8 mouse cellular contexts compared by ENCODE assay signal in the genomic region with DNA sequence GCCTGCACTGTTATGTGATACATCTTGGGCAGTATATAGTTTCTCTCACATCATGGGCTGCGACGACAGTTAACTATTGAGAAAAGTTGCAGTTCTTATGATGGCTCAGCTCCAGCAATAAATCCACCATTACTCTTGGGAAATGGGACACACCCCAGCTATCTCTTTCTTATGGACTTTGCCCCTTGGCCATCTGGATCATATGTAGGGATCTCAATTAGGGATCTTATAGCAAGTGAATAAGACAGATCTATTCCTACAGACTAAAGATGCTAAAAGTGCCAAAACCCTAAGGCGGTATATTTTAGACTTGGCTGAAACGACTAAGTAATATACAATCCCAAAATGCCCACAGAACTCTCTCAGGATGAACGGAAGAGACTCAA. TPM values are rescaled to one million over a fixed set of nuclear protein-coding genes. Genes with fewer than 3 reads are reported as not detected.
DNase-seq lines count a peak whose midpoint lies in the region; ATAC-seq and TF ChIP-seq lines count a peak whose summit lies in the region.

No protein-coding gene starts in this region.

- 5% methylated on average over 5 of the region's 5 CpGs for WGBS in cerebellum, adult 2 months
- WGBS in intestine, postnatal 0 days, result 17% methylated on average over 5 of the region's 5 CpGs
- 16% methylated on average over 5 of the region's 5 CpGs for WGBS in neural tube, embryonic 11.5 days

- no peak for TF ChIP-seq POLR2A in cerebellum, adult 2 months (IDR thresholded peaks at IDR 0.05; ENCODE audit: borderline replicate concordance, insufficient read depth, low read length)

- peak overlapping the region; percentile 60 for H3K4me2 ChIP-seq in intestine, postnatal 0 days (replicated peaks; ENCODE audit: low read depth)
- H3K4me2 ChIP-seq in neural tube, embryonic 11.5 days (ENCODE audit: low read depth), result peak overlapping the region; percentile 43

- TF ChIP-seq CTCF in cerebellum, adult 2 months (IDR thresholded peaks at IDR 0.05; ENCODE audit: borderline replicate concordance, insufficient read depth, low read depth, low read length), result no peak
- TF ChIP-seq CTCF in intestine, postnatal 0 days (IDR thresholded peaks at IDR 0.05; ENCODE audit: low read depth), result no peak

- DNase-seq in cerebellum, adult 2 months, result no peak
- DNase-seq in cerebellum, postnatal 25 days, result no peak
- DNase-seq in retina, embryonic 14.5 days (ENCODE audit: low spot score), result peak; percentile 11
- DNase-seq in retina, postnatal 1 day, result no peak
- DNase-seq in neural tube, embryonic 11.5 days (ENCODE audit: low spot score), result no peak
- no peak for DNase-seq in embryo, embryonic 10 days (ENCODE audit: low spot score)
- no peak for DNase-seq in adipocyte (ENCODE audit: low spot score)

- no peak overlapping the region for H3K27ac ChIP-seq in cerebellum, adult 2 months (ENCODE audit: insufficient read depth, low read length)
- no peak overlapping the region for H3K27ac ChIP-seq in intestine, postnatal 0 days (ENCODE audit: low read depth, low read length)
- H3K27ac ChIP-seq in neural tube, embryonic 11.5 days (ENCODE audit: low read depth, low read length), result no peak overlapping the region

- peak; percentile 85 for ATAC-seq in intestine, postnatal 0 days
- ATAC-seq in neural tube, embryonic 11.5 days (ENCODE audit: insufficient read depth, low FRiP score, low TSS enrichment), result peak; percentile 16; the same call in 1 of the 2 replicates

- H3K4me3 ChIP-seq in cerebellum, adult 2 months (replicated peaks; ENCODE audit: insufficient read depth, low read depth, low read length), result peak overlapping the region; percentile 91
- peak overlapping the region; percentile 54 for H3K4me3 ChIP-seq in intestine, postnatal 0 days (ENCODE audit: low read depth, low read length)
- H3K4me3 ChIP-seq in neural tube, embryonic 11.5 days (ENCODE audit: low read depth, low read length), result peak overlapping the region; percentile 22

- H3K36me3 ChIP-seq in intestine, postnatal 0 days (ENCODE audit: control insufficient read depth, insufficient read depth), result no peaks in the 10 kb centered on the region
- H3K36me3 ChIP-seq in neural tube, embryonic 11.5 days (ENCODE audit: control insufficient read depth, insufficient read depth, low read length), result no peaks in the 10 kb centered on the region

- no peaks in the 10 kb centered on the region for H3K4me1 ChIP-seq in cerebellum, adult 2 months (ENCODE audit: control insufficient read depth, insufficient read depth, low read length)
- H3K4me1 ChIP-seq in intestine, postnatal 0 days (replicated peaks; ENCODE audit: control insufficient read depth, insufficient read depth, low read length), result no peaks in the 10 kb centered on the region
- no peaks in the 10 kb centered on the region for H3K4me1 ChIP-seq in neural tube, embryonic 11.5 days (ENCODE audit: control insufficient read depth, insufficient read depth, low read length)

- H3K9me3 ChIP-seq in intestine, postnatal 0 days (ENCODE audit: control insufficient read depth), result no peaks in the 10 kb centered on the region
- H3K9me3 ChIP-seq in neural tube, embryonic 11.5 days (ENCODE audit: control insufficient read depth, low read length), result no peaks in the 10 kb centered on the region

- H3K9ac ChIP-seq in intestine, postnatal 0 days (ENCODE audit: low read depth, low read length), result no peak overlapping the region
- no peak overlapping the region for H3K9ac ChIP-seq in neural tube, embryonic 11.5 days (ENCODE audit: low read length)

- H3K27me3 ChIP-seq in cerebellum, adult 2 months (ENCODE audit: control insufficient read depth, insufficient read depth, low read length), result no peaks in the 10 kb centered on the region
- no peaks in the 10 kb centered on the region for H3K27me3 ChIP-seq in intestine, postnatal 0 days (replicated peaks; ENCODE audit: control insufficient read depth, insufficient read depth, low read length)
- H3K27me3 ChIP-seq in neural tube, embryonic 11.5 days (ENCODE audit: control insufficient read depth, insufficient read depth, low read length), result no peaks in the 10 kb centered on the region

RNA-seq across cellular contexts. Expression of gene Wdr44, which starts 0.5 kb away (rescaled TPM):
- 7.3 and 7.5 TPM in 2 replicates for polyA plus RNA-seq in cerebellum, adult 2 months (2012; rRNA removed)
- 12.8 and 15.5 TPM in 2 replicates for polyA plus RNA-seq in intestine, postnatal 0 days (2015; fragmentation: Nextera tagmentation; extraction: Ambion mirVana)
- polyA plus RNA-seq in neural tube, embryonic 11.5 days (2014; fragmentation: Nextera tagmentation; extraction: Ambion mirVana), result 8.7 and 9.3 TPM in 2 replicates

Comparison
In these comparisons a context has a peak if more than half of its experiments do, and no peak if none do; other contexts are left out.
1. H3K4me3 ChIP-seq: peak in every context shown above with its lines; median percentile 91 in cerebellum, adult 2 months; 54 in intestine, postnatal 0 days; 22 in neural tube, embryonic 11.5 days.